Mouse (Mus musculus) testis, adult 2 months (tissue): ENCODE results near the gene Cenpl.

ENCODE experiments used
- CTCF ChIP-seq: fragments of 200-500 bp; IDR thresholded peaks from 2 replicates; pipeline ENCODE4 v1.5.1; 2012; ENCODE audit warnings: low read depth, mild to moderate bottlenecking, inconsistent platforms, low read length, moderate library complexity; ENCODE audit not compliant: control insufficient read depth, insufficient read depth, insufficient replicate concordance
- POLR2A ChIP-seq: fragments of 200-500 bp; IDR thresholded peaks from 2 replicates; pipeline ENCODE4 v1.6.1; 2012; ENCODE audit warnings: low read depth, mild to moderate bottlenecking, inconsistent platforms, low read length, moderate library complexity; ENCODE audit not compliant: control insufficient read depth

DNA sequence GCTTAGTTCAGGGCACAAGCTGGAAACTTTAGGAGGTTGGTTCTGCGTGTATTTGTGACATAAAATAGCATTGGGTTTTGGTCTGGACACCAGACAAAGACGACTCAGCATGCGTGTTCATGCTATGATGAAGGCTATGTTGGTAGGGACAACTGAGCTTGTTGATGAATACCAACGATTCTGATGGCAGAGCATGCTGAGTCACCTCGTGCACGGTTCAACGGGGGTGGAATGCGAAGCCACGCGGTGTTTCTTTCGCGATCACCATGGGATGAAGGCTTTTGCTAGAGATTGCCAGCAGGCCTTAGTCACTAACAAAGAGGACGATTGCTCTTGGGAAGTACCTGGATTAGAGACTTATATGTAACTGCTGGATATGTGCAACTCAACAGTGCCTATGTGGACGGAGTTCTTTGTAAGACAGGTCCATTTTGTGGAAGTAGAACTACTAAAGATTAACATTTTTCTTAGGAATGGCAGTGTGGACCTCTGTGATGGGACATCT lies 35.2 kb upstream of the Cenpl start:
- TF ChIP-seq CTCF (no peak), POLR2A (no peak)
